Mouse (Mus musculus): ENCODE measurements around the gene Zbtb44. TPM values are rescaled to one million over a fixed set of nuclear protein-coding genes. Genes with fewer than 3 reads are reported as not detected.

The Zbtb44 gene
- polyA plus RNA-seq, 1 experiment, result 9.3 TPM

DNA sequence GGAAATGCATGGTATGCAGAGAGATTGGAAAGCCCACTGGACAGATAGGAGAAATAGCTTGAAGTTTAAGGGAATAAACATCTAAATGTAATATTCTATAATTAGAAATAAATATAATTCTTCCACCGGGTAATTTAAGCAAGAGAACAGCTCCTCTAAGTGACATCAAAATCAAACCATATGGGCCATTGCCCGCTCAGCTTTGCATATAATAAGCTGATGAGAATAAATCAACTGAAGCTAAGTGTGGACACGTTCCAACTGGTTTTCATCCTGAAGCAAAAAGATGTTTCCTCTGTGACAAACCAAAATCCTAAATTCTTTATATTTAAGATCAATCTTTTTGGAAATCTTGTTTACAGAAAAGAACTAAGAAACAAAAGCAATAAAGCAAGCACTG, 19.7 kb upstream of the Zbtb44 start:
- Histone ChIP-seq H3K27ac (ENCODE audit: control insufficient read depth, insufficient read depth, low read depth, low read length, poor library complexity) (no peak overlapping the region), H3K4me1 (ENCODE audit: control insufficient read depth, insufficient read depth, low read length) (no peaks in the 10 kb centered on the region), H3K4me3 (replicated peaks; ENCODE audit: control insufficient read depth, low read depth, low read length) (no peak overlapping the region)
- 79% methylated on average over 3 of the region's 3 CpGs for WGBS
- no peak for TF ChIP-seq POLR2A (IDR thresholded peaks at IDR 0.05; ENCODE audit: borderline replicate concordance, control insufficient read depth, low read depth, low read length)
- TF ChIP-seq CTCF (IDR thresholded peaks at IDR 0.05; ENCODE audit: control insufficient read depth, insufficient read depth, low read length), result no peak

- Histone ChIP-seq H3K27ac (ENCODE audit: control insufficient read depth, insufficient read depth, low read depth, low read length, poor library complexity) (no peak overlapping the region), H3K4me1 (ENCODE audit: control insufficient read depth, insufficient read depth, low read length) (no peaks in the 10 kb centered on the region), H3K4me3 (replicated peaks; ENCODE audit: control insufficient read depth, low read depth, low read length) (no peak overlapping the region)
- 31% methylated on average over 1 of the region's 1 CpGs for WGBS
- TF ChIP-seq CTCF (IDR thresholded peaks at IDR 0.05; ENCODE audit: control insufficient read depth, insufficient read depth, low read length) (no peak), POLR2A (IDR thresholded peaks at IDR 0.05; ENCODE audit: borderline replicate concordance, control insufficient read depth, low read depth, low read length) (no peak)
Measured at GRCm38 (mm10) chr9:31011533-31011932, 18.9 kb upstream of the Zbtb44 start.

DNA sequence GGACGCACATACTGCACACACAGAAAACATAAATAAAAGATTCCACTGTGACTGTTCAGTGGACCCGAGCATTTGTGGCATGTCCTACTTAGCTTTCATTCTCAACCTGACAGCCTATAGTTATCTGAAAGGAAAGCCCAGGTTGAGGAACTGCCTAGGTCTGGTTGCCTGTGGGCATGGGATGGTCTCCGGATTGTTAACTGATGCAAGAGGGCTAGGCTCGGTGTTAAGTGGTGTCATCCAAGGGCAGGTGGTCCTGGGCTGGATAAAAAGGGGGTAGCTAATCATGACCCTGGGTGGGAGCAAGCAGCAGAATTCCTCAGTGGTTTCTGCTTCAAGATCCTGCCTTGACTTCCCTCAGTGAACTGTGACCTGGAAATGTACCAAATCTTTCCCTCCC, 17.8 kb upstream of the Zbtb44 start:
- TF ChIP-seq CTCF (IDR thresholded peaks at IDR 0.05; ENCODE audit: control insufficient read depth, insufficient read depth, low read length) (no peak), POLR2A (IDR thresholded peaks at IDR 0.05; ENCODE audit: borderline replicate concordance, control insufficient read depth, low read depth, low read length) (no peak)
- H3K4me1 ChIP-seq (ENCODE audit: control insufficient read depth, insufficient read depth, low read length), result no peaks in the 10 kb centered on the region
- 76% methylated on average over 4 of the region's 4 CpGs for WGBS
- H3K4me3 ChIP-seq (replicated peaks; ENCODE audit: control insufficient read depth, low read depth, low read length), result no peak overlapping the region
- H3K27ac ChIP-seq (ENCODE audit: control insufficient read depth, insufficient read depth, low read depth, low read length, poor library complexity), result no peak overlapping the region

- H3K4me1 ChIP-seq (ENCODE audit: control insufficient read depth, insufficient read depth, low read length), result no peaks in the 10 kb centered on the region
- no peak overlapping the region for H3K4me3 ChIP-seq (replicated peaks; ENCODE audit: control insufficient read depth, low read depth, low read length)
- 76% methylated on average over 4 of the region's 4 CpGs for WGBS
- no peak overlapping the region for H3K27ac ChIP-seq (ENCODE audit: control insufficient read depth, insufficient read depth, low read depth, low read length, poor library complexity)
- TF ChIP-seq POLR2A (IDR thresholded peaks at IDR 0.05; ENCODE audit: borderline replicate concordance, control insufficient read depth, low read depth, low read length) (no peak), CTCF (IDR thresholded peaks at IDR 0.05; ENCODE audit: control insufficient read depth, insufficient read depth, low read length) (no peak)
Measured at GRCm38 (mm10) chr9:31013415-31013814, 17.0 kb upstream of the Zbtb44 start.

GRCm38 (mm10) chr9:31017616-31018015, 12.8 kb upstream of the Zbtb44 start:
- TF ChIP-seq CTCF (IDR thresholded peaks at IDR 0.05; ENCODE audit: control insufficient read depth, insufficient read depth, low read length), result no peak
- TF ChIP-seq POLR2A (IDR thresholded peaks at IDR 0.05; ENCODE audit: borderline replicate concordance, control insufficient read depth, low read depth, low read length), result no peak
- Histone ChIP-seq H3K27ac (ENCODE audit: control insufficient read depth, insufficient read depth, low read depth, low read length, poor library complexity) (no peak overlapping the region), H3K4me3 (replicated peaks; ENCODE audit: control insufficient read depth, low read depth, low read length) (no peak overlapping the region), H3K4me1 (ENCODE audit: control insufficient read depth, insufficient read depth, low read length) (no peaks in the 10 kb centered on the region)
- 68% methylated on average over 4 of the region's 4 CpGs for WGBS

- 53% methylated on average over 3 of the region's 3 CpGs for WGBS
- no peak for TF ChIP-seq CTCF (IDR thresholded peaks at IDR 0.05; ENCODE audit: control insufficient read depth, insufficient read depth, low read length)
- no peak for TF ChIP-seq POLR2A (IDR thresholded peaks at IDR 0.05; ENCODE audit: borderline replicate concordance, control insufficient read depth, low read depth, low read length)
- Histone ChIP-seq H3K4me3 (replicated peaks; ENCODE audit: control insufficient read depth, low read depth, low read length) (no peak overlapping the region), H3K27ac (ENCODE audit: control insufficient read depth, insufficient read depth, low read depth, low read length, poor library complexity) (no peak overlapping the region), H3K4me1 (ENCODE audit: control insufficient read depth, insufficient read depth, low read length) (no peaks in the 10 kb centered on the region)
Measured at GRCm38 (mm10) chr9:31018158-31018557, 12.3 kb upstream of the Zbtb44 start.

- no peak overlapping the region for H3K27ac ChIP-seq (ENCODE audit: control insufficient read depth, insufficient read depth, low read depth, low read length, poor library complexity)
- H3K4me1 ChIP-seq (ENCODE audit: control insufficient read depth, insufficient read depth, low read length), result no peaks in the 10 kb centered on the region
- H3K4me3 ChIP-seq (replicated peaks; ENCODE audit: control insufficient read depth, low read depth, low read length), result no peak overlapping the region
- TF ChIP-seq POLR2A (IDR thresholded peaks at IDR 0.05; ENCODE audit: borderline replicate concordance, control insufficient read depth, low read depth, low read length) (no peak), CTCF (IDR thresholded peaks at IDR 0.05; ENCODE audit: control insufficient read depth, insufficient read depth, low read length) (no peak)
Measured at GRCm38 (mm10) chr9:31018705-31019104, 11.7 kb upstream of the Zbtb44 start.

DNA sequence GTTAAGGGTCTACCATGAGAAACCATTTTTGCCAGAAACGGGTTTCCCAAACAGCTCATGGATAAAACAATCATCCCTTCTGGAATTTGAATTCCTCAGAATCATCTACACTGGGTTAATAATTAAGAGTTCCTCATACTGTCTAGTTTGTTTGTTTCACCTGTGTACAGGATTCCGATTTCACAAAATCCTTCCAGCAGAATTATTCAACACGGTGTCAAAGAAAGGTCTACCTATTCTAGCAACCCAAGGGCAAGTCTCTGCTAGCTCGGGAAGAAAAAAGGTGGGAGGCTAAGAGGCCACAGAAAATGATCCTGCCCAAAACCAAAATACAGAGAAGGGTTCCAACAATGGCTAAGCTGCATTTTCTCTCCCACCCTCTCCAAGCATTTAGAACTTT, 2.2 kb upstream of the Zbtb44 start:
- 84% methylated on average over 4 of the region's 4 CpGs for WGBS
- Histone ChIP-seq H3K4me1 (ENCODE audit: control insufficient read depth, insufficient read depth, low read length) (no peaks in the 10 kb centered on the region; the same call in 1 of the 2 replicates), H3K27ac (ENCODE audit: control insufficient read depth, insufficient read depth, low read depth, low read length, poor library complexity) (no peak overlapping the region), H3K4me3 (replicated peaks; ENCODE audit: control insufficient read depth, low read depth, low read length) (no peak overlapping the region)
- TF ChIP-seq POLR2A (IDR thresholded peaks at IDR 0.05; ENCODE audit: borderline replicate concordance, control insufficient read depth, low read depth, low read length) (no peak), CTCF (IDR thresholded peaks at IDR 0.05; ENCODE audit: control insufficient read depth, insufficient read depth, low read length) (no peak)

All from bone marrow, adult 2 months (tissue).